Mouse (Mus musculus): Measurements from ENCODE around the gene Arhgef2.

Gene Arhgef2

GRCm38 (mm10) chr3:88646426-88646995 lies 40.7 kb downstream of the Arhgef2 start:
- DNase-seq = no peak

GRCm38 (mm10) chr3:88647076-88647475 lies 41.3 kb downstream of the Arhgef2 start:
- DNase-seq = no peak

- DNase-seq = no peak
Observed at GRCm38 (mm10) chr3:88647779-88648413, 42.1 kb downstream of the Arhgef2 start.

GRCm38 (mm10) chr3:88648452-88649168 lies 42.8 kb downstream of the Arhgef2 start:
- no peak for DNase-seq

- DNase-seq = no peak
Observed at GRCm38 (mm10) chr3:88649186-88649585, 43.4 kb downstream of the Arhgef2 start.

- no peak for DNase-seq
Observed at GRCm38 (mm10) chr3:88649967-88650366, 44.2 kb downstream of the Arhgef2 start.

GRCm38 (mm10) chr3:88650713-88651504 lies 45.1 kb downstream of the Arhgef2 start:
- no peak for DNase-seq

GRCm38 (mm10) chr3:88651669-88652618 lies 46.2 kb downstream of the Arhgef2 start:
- DNase-seq = no peak

GRCm38 (mm10) chr3:88652846-88653515 lies 47.2 kb downstream of the Arhgef2 start, which contains the start of gene Rxfp4:
TSS of gene Rxfp4 (minus strand) at chr3:88653142.
- DNase-seq = no peak

GRCm38 (mm10) chr3:88653516-88654370 lies 48.0 kb downstream of the Arhgef2 start:
- DNase-seq = no peak

- DNase-seq = no peak
Observed at GRCm38 (mm10) chr3:88654621-88655020, 48.9 kb downstream of the Arhgef2 start.

- no peak for DNase-seq
Observed at GRCm38 (mm10) chr3:88655619-88656018, 49.9 kb downstream of the Arhgef2 start.

GRCm38 (mm10) chr3:88658441-88659127 lies 52.8 kb downstream of the Arhgef2 start:
- no peak for DNase-seq

GRCm38 (mm10) chr3:88659798-88660197 lies 54.0 kb downstream of the Arhgef2 start:
- DNase-seq = no peak

GRCm38 (mm10) chr3:88664095-88664494 lies 58.3 kb downstream of the Arhgef2 start:
- no peak for DNase-seq

GRCm38 (mm10) chr3:88677399-88677798 lies 71.6 kb downstream of the Arhgef2 start:
- DNase-seq = peak in 1 of 2 experiments; percentile 19

GRCm38 (mm10) chr3:88683814-88684213 lies 78.0 kb downstream of the Arhgef2 start:
- DNase-seq = no peak

GRCm38 (mm10) chr3:88684236-88684979 lies 78.6 kb downstream of the Arhgef2 start:
- no peak for DNase-seq
